Mouse (Mus musculus) embryonic stem cell, embryonic (primary cell): ENCODE data around the gene Nle1.
"Not testable (repeated sequence)": the region's sequence is repeated elsewhere in the genome, so short reads cannot be mapped to it uniquely, and the experiment has no call there.

Experiments
- CTCF ChIA-PET, 4 experiments: fragments of 300-600 bp in 2 of 4; fragments of 350-600 bp in 2 of 4; sonication (Branson Sonifier 250); formaldehyde crosslinking; loops; one replicate each; lab custom pipeline; 2022; ENCODE audit warnings: inconsistent platforms in 2 of 4; lab: Charles Lee
- POLR2A ChIA-PET, 4 experiments: fragments of 300-600 bp in 2 of 4; fragments of 350-600 bp in 2 of 4; sonication (Branson Sonifier 250); formaldehyde crosslinking; loops; one replicate each; lab custom pipeline; 2022; ENCODE audit warnings: antibody characterized with exemption in 4 of 4, inconsistent platforms in 1 of 4; lab: Charles Lee

The Nle1 gene

DNA sequence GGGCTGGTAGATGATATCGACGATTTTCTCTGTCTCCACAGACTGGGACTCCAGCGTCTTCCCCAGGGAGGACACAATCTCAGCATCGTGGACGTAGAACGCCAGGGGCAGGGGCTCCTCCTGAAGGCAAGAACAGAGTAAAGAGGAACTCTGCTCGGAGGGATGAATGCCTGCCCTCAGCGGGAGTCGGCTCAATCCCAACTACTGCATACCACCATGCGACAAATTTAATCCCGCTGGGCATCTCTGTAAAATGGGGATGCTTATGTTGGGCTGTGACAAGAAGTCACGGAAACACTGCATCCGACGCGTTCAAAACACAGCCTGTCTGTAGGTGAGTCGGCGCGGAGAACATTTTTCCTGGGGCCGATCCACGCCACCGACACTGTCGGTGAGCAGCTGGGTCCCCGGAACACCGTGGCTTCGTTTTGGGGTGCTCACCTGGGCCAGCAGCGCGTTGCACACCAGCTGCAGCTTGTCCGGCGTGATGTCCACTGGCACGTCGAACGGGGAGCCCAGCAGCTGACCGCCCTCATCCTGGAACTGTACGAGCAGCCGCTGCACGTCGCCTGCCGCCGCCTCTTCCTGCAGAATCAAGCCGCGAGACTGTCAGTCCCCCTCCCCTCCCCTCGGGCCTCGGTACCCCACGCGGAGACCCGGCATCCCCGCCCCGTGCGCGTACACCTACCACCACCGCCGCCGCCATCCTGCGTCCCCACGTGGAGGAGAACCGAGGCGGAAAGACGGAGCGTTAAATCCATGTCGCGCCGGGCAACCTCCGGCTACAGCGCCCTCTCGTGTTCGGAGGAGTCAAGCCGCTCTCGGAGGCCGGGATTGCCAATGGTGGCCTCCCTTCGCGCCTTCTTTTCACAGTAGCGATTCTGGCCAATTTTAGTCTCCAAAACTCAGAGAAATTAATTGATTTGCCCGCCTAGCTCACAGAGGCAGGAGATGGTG is at the start of gene Nle1:
Gene Nle1 (minus strand): TSS at position 761 of the 957 bp plus-strand sequence.
- ChIA-PET CTCF (interaction anchor here (0.6 to 1.4 kb wide), 9 partner anchors 8 to 908 kb away, joined by 3 to 8 read pairs (median 3); partner anchors contain the start of gene Rad51d (in 1 of the 4)), POLR2A (interaction anchor here in 3 of 4 experiments (0.6 to 4.5 kb wide), 10 partner anchors 9 to 395 kb away, joined by 3 to 16 read pairs (median 6); partner anchors contain the start of genes Cct6b (in 1 of the 3), Pex12 (in 1 of the 3), Rad51d (in 1 of the 3) and Slfn5 (in 1 of the 3))

DNA sequence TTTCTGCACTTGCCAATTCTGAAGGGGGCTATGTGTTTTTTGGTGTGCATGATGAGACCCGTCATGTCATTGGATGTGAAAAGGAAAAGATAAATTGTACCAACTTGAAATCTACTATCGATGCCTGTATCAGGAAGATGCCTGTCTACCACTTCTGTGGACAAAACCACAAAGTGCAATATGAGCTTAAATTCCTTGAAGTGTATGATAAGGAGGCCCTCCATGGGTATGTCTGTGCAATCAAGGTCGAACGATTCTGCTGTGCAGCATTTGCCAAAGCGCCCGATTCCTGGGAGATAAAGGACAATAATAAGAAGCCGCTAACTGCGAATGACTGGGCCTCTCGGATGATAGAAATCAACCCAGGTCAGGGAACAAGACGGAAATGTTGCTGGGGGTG is 48.7 kb upstream of the Nle1 start:
- ChIA-PET CTCF (no interaction called here), POLR2A (interaction anchor here in 1 of 4 experiments (1.1 kb wide), 1 partner anchor 35 kb away, joined by 3 read pairs; the partner anchor contains the start of gene Slfn9)

DNA sequence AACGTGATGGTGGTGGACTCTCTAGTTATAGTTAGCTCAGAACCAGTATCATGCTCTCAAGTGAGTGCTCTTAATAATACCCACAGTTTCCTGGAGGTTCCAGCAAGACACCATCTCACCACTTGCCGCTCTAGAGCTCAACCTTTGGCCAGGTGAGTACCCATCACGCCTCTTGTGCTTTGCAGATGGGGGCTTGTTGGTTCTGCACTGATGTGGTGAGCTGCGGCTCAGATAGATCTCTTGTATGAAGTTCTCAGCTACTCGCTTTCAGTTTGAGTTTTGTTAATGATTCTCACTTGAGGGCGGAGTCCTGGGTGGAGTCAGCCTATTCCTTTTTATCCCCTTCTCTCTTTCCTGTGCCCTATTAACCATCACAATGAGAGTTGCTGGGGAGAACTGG is 46.4 kb upstream of the Nle1 start:
- CTCF ChIA-PET = interaction anchor here in 1 of 4 experiments (0.6 to 1.0 kb wide), 2 partner anchors 12 to 41 kb away, joined by 3 to 7 read pairs; no protein-coding TSS in a partner anchor
- POLR2A ChIA-PET = interaction anchor here in 2 of 4 experiments (0.6 to 1.1 kb wide), 2 partner anchors 39 to 130 kb away, joined by 3 to 4 read pairs; no protein-coding TSS in a partner anchor

DNA sequence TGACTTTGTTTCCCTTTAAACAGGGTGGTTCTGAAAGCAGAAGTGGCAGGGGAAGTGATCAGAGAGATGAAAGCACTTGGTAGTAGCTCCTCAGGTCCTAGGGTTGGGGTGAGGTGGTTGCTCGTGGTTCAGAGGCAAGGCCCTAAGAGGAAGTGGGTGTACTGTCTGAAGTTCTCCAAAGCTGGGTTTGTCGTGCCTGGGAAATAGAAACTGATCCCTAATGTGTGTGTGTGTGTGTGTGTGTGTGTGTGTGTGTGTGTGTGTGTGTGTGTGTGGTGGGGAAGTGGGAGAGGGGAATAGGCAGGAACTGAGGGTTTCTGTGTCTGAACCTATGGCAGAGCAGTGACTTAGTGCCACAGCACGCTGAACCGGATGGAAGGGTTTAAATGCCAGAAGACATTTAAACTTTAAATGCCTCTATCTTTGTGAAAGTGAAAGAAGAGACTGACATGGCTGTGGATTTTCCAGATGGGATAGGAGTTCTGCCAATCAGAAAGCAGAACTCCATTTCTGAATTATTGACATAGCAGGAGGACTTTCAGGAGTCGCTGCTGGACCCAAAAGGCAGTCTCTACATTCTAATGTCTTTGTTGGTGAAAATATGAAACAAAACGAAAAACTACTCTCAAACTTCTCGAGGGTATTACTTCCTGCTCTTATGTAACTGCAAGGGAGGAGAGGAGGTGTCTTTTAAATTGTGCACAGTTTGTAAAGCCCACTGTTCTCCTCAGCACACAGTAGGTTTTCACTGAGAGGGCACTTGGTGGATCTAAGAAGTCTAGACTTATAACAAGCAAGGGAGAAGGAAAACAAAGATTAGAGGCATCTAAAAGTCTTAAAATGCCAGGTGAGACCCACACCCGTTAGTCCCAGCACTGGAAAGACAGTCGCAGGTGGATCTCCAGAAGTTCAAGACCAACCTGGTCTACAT is 44.7 kb upstream of the Nle1 start:
- CTCF ChIA-PET = interaction anchor here in 3 of 4 experiments (0.6 to 1.4 kb wide), 5 partner anchors 8 to 66 kb away, joined by 3 to 4 read pairs (median 3); partner anchors contain the start of gene Rad51d (in 1 of the 3)
- POLR2A ChIA-PET = interaction anchor here in 1 of 4 experiments (1.5 kb wide), 1 partner anchor 8 kb away, joined by 3 read pairs; no protein-coding TSS in a partner anchor

DNA sequence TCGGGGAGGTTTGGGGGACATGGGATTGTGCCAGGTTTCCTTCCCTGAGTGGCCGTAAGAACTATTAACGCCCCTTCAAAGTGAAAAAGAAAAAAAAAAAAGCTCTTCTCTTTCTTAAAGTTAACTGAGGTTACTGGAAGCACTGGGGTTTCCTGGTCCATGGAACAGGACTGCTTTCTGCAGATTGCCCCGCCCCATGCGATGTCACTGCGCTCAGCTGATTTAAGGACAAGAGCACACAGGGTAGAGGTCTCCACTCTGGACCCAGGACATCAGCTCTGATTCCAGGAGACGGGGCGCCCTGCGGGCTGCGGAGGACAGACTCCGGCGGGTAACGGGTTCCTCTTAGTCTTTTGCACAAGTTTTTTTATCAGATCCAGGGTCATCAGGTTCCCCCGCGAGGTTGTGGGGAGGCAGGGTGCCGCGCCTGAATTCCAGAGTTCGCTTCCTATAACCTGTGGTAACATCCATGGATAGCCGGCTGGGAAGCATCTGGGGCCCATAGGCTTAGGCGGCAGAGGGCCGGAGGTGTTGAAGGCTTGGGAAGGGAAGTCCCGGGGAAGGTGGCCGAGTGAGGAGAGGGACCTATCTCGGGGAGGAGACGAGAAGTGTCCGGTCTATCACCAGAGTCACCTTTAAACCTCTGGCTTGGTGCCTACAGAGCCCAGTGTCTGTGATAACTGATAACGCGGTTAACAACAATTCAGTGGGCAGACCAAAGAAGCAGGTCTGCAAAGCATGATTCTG is 43.8 kb upstream of the Nle1 start:
- CTCF ChIA-PET = interaction anchor here (0.6 to 1.4 kb wide), 9 partner anchors 8 to 956 kb away, joined by 3 to 4 read pairs (median 3); partner anchors contain the start of gene Rad51d (in 1 of the 4)
- POLR2A ChIA-PET = interaction anchor here in 3 of 4 experiments (0.5 to 1.6 kb wide), 9 partner anchors 9 to 852 kb away, joined by 3 to 4 read pairs (median 3); partner anchors contain the start of gene Nle1 (in 1 of the 3)

DNA sequence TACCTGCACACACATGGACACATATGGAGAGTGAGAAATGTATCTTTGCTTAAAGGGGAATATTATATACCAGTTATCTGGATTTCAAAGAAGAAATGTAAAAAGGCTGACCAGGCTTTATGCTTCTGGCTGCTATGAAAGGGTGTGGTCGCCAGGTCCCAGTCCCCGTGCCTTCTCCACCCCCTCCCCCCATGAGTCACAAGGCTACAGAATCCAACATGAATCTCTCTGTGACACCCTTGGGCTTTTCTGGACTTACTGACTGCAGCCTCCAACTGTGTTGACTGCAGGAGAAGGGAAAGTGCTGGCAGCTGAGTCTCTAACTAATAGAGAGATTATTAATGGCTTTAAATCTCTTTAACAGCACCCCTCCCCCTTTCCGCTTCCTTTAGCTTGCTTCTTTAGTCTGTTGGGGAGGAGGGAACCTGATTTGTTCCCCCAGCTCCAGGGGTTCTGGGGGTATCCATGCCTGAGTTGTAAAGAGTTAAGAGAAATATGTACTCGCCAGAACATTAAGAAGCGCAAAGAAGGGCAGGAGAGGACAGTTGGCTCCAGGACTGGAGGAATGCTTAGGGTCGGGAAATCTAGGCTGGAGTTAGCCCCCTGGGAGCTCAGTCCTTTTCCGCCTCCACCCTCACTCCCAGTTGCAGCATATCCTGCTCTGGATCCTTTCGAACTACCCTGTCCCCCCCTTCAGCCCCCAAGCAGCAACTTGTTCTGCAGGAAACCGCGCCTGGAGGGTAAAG is 42.7 kb upstream of the Nle1 start, which contains the start of gene Slfn5:
Gene Slfn5 (plus strand): TSS at position 614 of the 746 bp plus-strand sequence.
- ChIA-PET POLR2A (interaction anchor here in 2 of 4 experiments (0.6 to 1.6 kb wide), 9 partner anchors 8 to 320 kb away, joined by 3 to 4 read pairs (median 3); partner anchors contain the start of gene Nle1 (in 1 of the 2)), CTCF (interaction anchor here in 3 of 4 experiments (0.7 to 1.4 kb wide), 5 partner anchors 8 to 337 kb away, joined by 3 to 4 read pairs (median 3); partner anchors contain the start of gene Rad51d (in 1 of the 3))

DNA sequence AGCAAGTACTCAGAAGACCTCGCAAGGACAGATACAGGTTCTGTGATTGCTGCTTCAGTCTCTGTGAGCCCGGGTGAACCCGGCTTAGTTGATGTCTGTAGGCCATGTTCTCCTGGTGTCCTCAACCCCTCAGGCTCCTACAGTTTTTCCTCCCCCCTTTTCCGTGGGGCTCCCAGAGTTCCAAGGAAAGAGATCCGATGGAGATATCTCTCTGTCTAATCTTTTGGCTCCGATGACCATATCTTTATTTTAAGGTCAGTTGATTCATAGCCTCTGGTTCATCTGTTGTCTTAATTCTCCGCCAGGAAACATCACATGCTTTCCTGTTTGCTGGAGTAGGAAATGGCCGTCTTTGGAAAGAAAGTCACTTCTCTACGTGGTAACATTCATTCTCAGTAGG is 40.8 kb upstream of the Nle1 start:
- ChIA-PET POLR2A (interaction anchor here in 1 of 4 experiments (1.1 kb wide), 1 partner anchor 15 kb away, joined by 3 read pairs; no protein-coding TSS in a partner anchor), CTCF (no interaction called here)

DNA sequence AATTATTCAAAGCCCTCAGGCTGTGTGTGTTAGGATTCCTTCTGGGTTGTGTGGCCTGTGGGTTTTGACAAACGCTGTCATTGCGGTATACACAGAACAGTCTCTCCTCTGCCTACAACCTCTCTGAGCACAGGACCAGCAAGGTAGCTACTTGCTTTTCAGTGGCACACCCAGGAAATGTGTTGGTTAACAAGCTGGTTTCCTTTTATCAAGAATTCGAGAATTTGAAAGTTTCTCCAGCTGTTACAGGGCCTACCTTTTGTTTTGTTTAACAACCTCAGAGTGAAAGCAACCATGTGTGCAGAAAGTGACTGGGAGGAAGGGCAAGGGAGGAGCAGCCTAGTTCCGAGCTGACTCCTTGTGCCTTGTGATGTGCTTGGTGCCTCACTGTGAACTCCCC is 39.2 kb upstream of the Nle1 start:
- CTCF ChIA-PET = no interaction called here
- POLR2A ChIA-PET = interaction anchor here in 1 of 4 experiments (0.6 kb wide), 1 partner anchor 36 kb away, joined by 3 read pairs; no protein-coding TSS in a partner anchor

DNA sequence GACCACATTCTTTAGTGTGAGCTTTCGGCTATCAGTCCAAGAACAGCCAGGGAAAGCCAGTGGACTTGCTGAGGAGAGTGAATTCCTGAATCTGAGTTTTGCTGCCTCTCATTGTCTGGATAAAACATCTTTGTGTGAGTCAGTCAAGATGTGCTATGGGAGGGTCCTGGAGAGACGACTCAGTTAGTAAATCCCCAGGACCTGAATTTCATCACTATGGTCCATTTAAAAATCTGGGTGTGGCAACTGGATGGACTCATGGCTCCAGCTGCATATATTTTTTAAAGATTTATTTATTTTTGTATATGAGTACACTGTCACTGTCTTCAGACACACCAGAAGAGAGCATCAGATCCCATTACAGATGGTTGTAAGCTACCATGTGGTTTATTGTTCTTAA is 37.4 kb upstream of the Nle1 start:
- POLR2A ChIA-PET = no interaction called here
- CTCF ChIA-PET = no interaction called here

DNA sequence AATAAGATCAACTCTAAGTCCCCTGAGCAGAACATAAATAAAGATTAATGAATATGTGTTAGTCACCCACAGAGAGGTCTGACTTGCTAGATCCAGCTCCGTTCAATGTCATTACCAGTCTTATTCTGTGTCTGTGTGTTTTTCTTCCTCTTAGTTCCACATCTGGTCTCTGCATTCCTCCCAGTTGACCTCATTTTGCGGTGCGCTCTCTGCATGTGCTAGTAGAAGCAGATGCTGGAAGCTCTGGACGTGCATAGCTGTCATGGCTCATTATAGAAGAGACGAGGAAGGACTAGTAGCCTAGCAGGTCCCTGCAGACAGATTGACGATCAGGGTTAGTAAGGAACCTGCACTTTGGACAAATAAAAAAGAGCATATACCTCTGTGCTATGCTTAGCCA is 35.1 kb upstream of the Nle1 start:
- ChIA-PET CTCF (no interaction called here), POLR2A (no interaction called here)

DNA sequence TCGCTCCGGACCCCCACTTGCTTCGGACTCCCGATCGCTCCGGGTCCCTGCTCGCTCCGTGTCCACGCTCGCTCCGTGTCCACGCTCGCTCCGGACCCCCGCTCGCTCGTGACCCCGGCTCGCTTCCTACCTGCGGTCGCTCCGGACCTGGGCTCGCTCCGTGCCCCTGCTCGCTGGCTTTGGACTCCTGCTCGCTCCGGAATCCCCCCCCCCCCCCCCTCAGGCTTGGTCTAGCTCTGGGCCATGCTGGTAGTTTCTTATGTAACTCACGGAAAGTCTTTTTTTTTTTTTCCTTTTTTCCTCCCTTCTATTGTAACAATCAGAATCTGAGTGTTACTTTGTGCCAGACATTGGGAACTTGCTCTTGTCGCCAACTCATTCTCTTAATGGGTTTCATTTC is 25.0 kb upstream of the Nle1 start:
- POLR2A ChIA-PET = interaction anchor here in 1 of 4 experiments (0.7 kb wide), 1 partner anchor 26 kb away, joined by 5 read pairs; no protein-coding TSS in a partner anchor
- CTCF ChIA-PET = no interaction called here

DNA sequence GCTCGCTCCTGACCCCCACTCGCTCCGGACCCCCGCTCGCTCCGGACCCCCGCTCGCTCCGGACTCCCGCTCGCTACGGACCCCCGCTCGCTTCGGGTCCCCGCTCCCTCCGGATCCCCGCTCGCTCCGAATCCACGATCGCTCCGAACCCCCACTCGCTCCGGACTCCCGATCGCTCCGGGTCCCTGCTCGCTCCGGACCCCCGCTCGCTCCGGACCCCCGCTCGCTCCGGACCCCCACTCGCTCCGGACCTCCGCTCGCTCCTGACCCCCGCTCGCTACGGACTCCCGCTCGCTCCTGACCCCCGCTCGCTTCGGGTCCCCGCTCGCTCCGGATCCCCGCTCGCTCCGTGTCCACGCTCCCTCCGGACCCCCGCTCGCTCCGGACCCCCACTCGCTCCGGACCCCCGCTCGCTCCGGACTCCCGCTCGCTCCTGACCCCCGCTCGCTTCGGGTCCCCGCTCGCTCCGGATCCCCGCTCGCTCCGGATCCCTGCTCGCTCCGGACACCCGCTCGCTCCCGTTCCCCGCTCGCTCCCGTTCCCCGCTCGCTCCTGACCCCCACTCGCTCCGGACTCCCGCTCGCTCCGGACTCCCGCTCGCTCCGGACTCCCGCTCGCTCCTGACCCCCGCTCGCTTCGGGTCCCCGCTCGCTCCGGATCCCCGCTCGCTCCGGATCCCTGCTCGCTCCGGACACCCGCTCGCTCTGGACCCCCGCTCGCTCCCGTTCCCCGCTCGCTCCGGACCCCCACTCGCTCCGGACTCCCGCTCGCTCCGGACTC is 23.6 kb upstream of the Nle1 start:
- POLR2A ChIA-PET, CTCF ChIA-PET: not testable (repeated sequence)

DNA sequence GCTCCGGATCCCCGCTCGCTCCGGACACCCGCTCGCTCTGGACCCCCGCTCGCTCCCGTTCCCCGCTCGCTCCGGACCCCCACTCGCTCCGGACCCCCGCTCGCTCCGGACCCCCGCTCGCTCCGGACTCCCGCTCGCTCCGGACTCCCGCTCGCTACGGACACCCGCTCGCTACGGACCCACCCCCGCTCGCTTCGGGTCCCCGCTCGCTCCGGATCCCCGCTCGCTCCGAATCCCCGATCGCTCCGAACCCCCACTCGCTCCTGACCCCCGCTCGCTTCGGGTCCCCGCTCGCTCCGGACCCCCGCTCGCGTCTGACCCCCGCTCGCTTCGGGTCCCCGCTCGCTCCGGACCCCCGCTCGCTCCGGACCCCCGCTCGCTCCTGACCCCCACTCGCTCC is 22.9 kb upstream of the Nle1 start:
- POLR2A ChIA-PET, CTCF ChIA-PET: not testable (repeated sequence)

DNA sequence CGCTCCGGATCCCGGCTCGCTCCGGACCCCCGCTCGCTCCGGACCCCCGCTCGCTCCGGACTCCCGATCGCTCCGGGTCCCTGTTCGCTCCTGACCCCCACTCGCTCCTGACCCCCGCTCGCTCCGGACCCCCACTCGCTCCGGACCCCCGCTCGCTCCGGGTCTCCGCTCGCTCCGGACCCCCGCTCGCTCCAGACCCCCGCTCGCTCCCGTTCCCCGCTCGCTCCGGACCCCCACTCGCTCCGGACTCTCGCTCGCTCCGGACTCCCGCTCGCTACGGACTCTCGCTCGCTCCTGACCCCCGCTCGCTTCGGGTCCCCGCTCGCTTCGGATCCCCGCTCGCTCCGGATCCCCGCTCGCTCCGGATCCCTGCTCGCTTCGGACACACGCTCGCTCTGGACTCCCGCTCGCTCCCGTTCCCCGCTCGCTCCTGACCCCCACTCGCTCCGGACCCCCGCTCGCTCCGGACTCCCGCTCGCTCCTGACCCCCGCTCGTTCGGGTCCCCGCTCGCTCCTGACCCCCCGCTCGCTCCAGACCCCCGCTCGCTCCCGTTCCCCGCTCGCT is 22.3 kb upstream of the Nle1 start:
- CTCF ChIA-PET = not testable (repeated sequence)

DNA sequence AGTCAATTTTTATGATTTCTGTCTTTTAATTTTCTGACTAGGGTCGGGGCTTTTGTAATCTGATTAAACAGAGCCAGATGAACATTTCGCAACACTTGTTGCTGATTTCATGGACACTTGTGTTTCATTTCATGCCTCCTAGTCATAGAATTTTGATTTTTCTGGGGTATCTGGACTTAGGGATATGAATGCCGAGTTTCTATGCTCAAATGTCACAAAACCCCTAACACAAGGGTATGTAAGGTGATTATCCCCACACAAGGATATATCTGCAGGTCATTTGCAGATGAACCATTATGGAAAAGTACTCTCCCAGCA is 21.4 kb upstream of the Nle1 start:
- POLR2A ChIA-PET = interaction anchor here in 1 of 4 experiments (1.1 kb wide), 2 partner anchors 22 to 40 kb away, joined by 3 read pairs; no protein-coding TSS in a partner anchor
- CTCF ChIA-PET = interaction anchor here in 2 of 4 experiments (0.7 to 1.0 kb wide), 2 partner anchors 15 to 39 kb away, joined by 3 read pairs; no protein-coding TSS in a partner anchor

More for the DNA sequence above, 22.3 kb upstream of the Nle1 start:
- POLR2A ChIA-PET = not testable (repeated sequence)
